Mouse (Mus musculus): ENCODE results near the gene Rbx1. TPM values are rescaled to one million over a fixed set of nuclear protein-coding genes. Genes with fewer than 3 reads are reported as not detected.
"Not testable (repeated sequence)": the region's sequence is repeated elsewhere in the genome, so short reads cannot be mapped to it uniquely, and the experiment has no call there.

Rbx1 gene
- polyA plus RNA-seq (2015; fragmentation: Nextera tagmentation; extraction: Ambion mirVana): 407 and 454 TPM in 2 replicates

DNA sequence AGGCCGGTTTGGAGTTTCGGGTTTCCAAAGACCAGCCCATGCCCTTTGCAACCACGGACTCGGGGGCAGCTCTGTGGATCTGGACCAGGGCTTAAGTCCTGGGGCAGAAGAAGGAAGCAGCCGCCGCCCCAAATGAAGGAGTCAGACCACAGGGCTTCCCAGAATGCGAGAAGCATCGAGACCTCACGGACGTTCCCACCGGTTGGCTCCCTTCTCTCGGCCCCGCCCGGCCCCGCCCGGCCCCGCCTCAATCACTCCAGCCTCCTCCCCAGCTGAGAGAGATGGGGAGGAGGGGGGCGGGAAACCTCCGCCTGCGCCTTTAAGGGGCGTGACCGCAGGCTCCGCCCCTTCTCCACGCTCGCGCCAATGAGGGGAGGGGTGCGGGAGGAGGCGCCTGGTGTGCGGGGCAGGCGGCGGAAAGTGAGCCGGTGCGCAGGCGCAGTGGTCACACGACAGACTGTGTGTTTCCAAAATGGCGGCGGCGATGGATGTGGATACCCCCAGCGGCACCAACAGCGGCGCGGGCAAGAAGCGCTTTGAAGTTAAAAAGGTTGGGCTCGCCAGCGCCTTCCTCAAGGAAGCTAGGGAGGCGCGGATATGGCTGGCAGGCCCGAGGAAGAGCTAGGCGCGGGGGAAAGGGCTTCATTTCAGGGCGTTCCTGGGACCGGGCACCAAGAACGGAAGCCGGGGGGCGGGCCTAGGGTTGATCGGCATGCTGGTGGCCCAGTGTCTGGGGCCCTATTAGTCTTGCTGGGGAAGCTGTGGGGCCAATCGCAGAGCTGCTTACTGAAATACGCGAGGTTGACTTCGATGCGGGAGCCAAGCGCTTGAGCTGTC, at the start of gene Rbx1:
Rbx1 (plus strand) TSS at position 396 of the 837 bp plus-strand sequence.
- Histone ChIP-seq H3K27ac (peak within 1 kb of the TSS; percentile 92), H3K4me3 (peak within 1 kb of the TSS; percentile 69), H3K4me1 (peaks cover 9% of the 10 kb centered on the region; the same call in 1 of the 2 replicates), H3K36me3 (peaks cover 23% of the 10 kb centered on the region), H3K4me2 (peak within 1 kb of the TSS; percentile 67), H3K9me3 (0 out of 2 replicates have a peak, but pooled peaks cover 5% of the 10 kb centered on the region), H3K27me3 (no peaks in the 10 kb centered on the region), H3K9ac (peak within 1 kb of the TSS; percentile 70)
- ATAC-seq (ENCODE audit: insufficient number of reproducible peaks, low FRiP score, low TSS enrichment, low read depth): peak; percentile 98
- WGBS: under 1% methylated on average over 58 of the region's 62 CpGs

DNA sequence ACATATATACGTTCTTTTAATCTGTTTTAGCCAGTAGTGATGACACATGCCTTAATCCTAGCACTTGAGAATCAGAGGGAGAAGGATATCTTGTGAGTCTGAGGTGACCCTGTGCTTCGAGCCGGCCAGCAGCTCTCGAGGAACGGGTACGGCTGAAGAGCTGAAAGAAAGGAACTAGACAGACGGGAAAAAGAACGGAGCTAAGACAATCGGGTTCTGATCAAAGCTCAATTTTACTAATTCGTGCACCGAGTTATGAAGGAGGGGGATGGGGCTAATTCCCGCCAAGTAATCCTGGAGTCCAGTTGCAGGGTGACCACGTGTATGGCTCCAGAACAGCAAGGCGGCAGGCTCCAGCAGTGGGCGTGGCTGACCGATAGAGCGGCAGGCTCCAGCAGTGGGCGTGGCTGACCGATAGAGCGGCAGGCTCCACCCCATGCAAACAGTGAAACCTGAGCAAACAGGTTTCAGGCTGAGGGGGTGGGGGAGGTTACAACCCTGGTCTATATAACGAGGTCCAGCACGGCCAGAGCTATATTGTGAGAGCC, 49.3 kb upstream of the Rbx1 start:
- 6% methylated on average over 22 of the region's 22 CpGs for WGBS

DNA sequence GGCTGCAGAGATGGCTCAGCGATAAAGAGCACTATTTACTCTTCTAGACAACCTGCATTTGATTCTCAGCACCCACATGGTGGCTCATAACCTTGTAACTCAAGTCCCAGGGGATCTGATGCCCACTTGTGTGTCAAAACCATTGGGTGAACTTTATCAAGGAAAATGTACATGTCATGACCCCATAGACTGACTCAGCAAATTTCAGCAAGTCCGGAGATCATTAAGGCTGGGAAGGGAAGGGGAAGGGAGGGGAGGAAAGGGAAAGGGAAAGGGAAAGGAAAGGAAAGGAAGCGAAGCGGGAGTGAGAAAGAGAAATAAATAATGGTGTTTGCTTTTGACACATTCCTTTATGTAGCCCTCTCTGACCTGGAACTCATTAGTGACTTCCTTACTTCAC, 48.0 kb upstream of the Rbx1 start:
- Histone ChIP-seq H3K4me1 (0 out of 2 replicates have a peak, but pooled peaks cover 3% of the 10 kb centered on the region), H3K36me3 (peaks cover 4% of the 10 kb centered on the region; the same call in 1 of the 2 replicates), H3K27ac (no peak overlapping the region), H3K4me2 (no peak overlapping the region), H3K9ac (no peak overlapping the region), H3K27me3 (no peaks in the 10 kb centered on the region), H3K9me3 (no peaks in the 10 kb centered on the region), H3K4me3 (no peak overlapping the region)
- ATAC-seq (ENCODE audit: insufficient number of reproducible peaks, low FRiP score, low TSS enrichment, low read depth): no peak
- WGBS: 84% methylated on average over 4 of the region's 4 CpGs

More for the DNA sequence above, 49.3 kb upstream of the Rbx1 start:
- not testable (repeated sequence) for H3K36me3 ChIP-seq, H3K4me1 ChIP-seq, H3K9me3 ChIP-seq, H3K27ac ChIP-seq, H3K27me3 ChIP-seq
- Histone ChIP-seq H3K9ac (peak overlapping the region; percentile 23; the same call in 1 of the 2 replicates), H3K4me3 (peak overlapping the region; percentile 34), H3K4me2 (peak overlapping the region; percentile 53)
- ATAC-seq (ENCODE audit: insufficient number of reproducible peaks, low FRiP score, low TSS enrichment, low read depth): peak; percentile 80

DNA sequence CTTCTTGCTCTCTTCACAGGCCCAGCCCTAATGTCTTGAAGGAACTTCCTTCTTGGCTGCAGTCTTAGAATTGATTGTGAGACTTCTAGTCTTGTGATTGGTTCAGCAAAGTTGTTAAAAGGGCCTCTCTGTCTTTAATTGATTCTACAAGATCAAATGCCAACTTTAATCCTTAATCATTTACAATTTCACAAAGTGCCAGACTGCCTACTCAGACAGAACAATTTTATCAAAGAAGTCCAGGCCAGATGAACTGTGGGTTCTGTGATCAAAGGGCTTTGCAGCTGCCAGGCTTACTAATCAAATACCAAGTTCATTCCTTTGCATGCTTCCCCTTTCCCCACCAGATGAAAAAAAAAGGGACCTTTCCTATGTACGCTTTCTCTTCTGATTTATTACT, 44.6 kb upstream of the Rbx1 start:
- 42% methylated on average over 1 of the region's 1 CpGs for WGBS
- no peak for ATAC-seq (ENCODE audit: insufficient number of reproducible peaks, low FRiP score, low TSS enrichment, low read depth)
- Histone ChIP-seq H3K4me1 (0 out of 2 replicates have a peak, but pooled peaks cover 3% of the 10 kb centered on the region), H3K27ac (no peak overlapping the region), H3K9me3 (no peaks in the 10 kb centered on the region), H3K27me3 (no peaks in the 10 kb centered on the region), H3K36me3 (peaks cover 4% of the 10 kb centered on the region; the same call in 1 of the 2 replicates), H3K4me2 (no peak overlapping the region), H3K9ac (no peak overlapping the region), H3K4me3 (no peak overlapping the region)

DNA sequence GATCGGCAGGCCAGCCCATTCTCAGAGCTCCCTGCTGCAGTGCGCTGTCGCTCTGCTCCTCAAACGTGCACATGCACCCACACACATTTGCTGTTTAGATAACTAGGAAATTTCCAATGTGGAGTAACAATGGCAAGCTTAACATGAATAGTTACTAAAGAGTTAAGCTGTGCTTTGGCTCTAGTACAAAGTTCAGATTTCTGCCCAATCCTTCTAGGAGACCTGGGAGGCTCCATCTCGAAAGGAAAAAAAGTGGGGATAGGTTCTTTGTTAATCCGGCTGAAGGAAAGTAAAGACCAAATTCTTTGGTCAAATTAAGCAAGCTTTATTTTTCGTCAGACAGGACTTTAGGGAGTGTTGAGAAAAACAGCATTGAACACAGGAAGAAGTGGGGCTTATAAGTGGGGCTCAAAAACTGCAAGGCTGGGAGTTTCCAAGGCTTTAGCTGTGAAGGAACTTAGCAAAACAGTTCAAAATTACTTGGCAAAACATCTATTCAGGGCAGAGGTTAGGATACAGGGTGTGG, 43.9 kb upstream of the Rbx1 start:
- Histone ChIP-seq H3K36me3 (peaks cover 4% of the 10 kb centered on the region; the same call in 1 of the 2 replicates), H3K4me1 (no peaks in the 10 kb centered on the region), H3K4me3 (no peak overlapping the region), H3K9me3 (no peaks in the 10 kb centered on the region), H3K27ac (0 out of 2 replicates have a peak overlapping the region, but pooled peaks have one; percentile 13), H3K4me2 (no peak overlapping the region), H3K27me3 (no peaks in the 10 kb centered on the region), H3K9ac (no peak overlapping the region)
- ATAC-seq (ENCODE audit: insufficient number of reproducible peaks, low FRiP score, low TSS enrichment, low read depth): no peak
- WGBS: 65% methylated on average over 7 of the region's 7 CpGs

DNA sequence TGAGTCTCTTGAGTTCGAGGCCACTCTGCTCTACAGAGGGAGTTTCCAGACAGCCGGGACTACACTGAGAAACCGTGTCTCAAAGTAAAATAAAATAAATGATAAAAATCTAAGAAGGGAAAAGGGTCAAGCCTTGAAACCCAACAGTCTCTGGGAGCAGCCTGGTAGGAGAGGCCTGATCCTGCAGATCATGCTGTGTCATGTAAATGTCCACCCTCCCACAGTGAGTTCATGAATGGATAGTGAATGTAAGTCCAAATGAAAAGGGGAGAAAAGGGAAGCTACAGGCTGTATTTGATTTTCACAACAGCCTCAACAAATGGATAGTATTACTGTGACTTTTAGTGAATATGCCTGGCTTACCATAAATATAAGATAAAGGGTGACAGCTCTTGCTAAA, 40.8 kb upstream of the Rbx1 start:
- H3K27me3 ChIP-seq: no peaks in the 10 kb centered on the region
- H3K9ac ChIP-seq: no peak overlapping the region
- H3K4me1 ChIP-seq: no peaks in the 10 kb centered on the region
- peaks cover 9% of the 10 kb centered on the region; the same call in 1 of the 2 replicates for H3K36me3 ChIP-seq
- no peak overlapping the region for H3K27ac ChIP-seq
- 93% methylated on average over 3 of the region's 3 CpGs for WGBS
- no peak overlapping the region for H3K4me2 ChIP-seq
- no peak for ATAC-seq (ENCODE audit: insufficient number of reproducible peaks, low FRiP score, low TSS enrichment, low read depth)
- no peaks in the 10 kb centered on the region for H3K9me3 ChIP-seq
- no peak overlapping the region for H3K4me3 ChIP-seq

DNA sequence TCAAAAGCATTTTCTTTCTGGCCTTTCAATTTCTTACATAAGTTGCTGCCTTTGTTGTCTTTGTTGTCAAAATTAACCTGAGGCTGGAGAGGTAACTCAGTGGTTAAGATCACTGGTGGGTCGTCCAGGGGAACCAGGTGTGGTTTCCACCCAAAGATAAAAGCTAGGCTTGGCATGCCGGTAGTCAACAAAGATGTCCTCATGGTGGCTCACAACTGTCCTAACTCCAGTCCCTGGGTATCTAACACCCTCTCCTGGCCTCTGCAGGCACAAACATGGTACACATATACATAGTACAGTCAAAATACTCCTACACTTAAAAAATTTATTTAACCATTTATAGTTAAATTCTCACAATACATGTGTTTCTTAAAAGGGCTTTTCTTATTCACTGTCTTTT, 38.1 kb upstream of the Rbx1 start:
- H3K4me3 ChIP-seq: no peak overlapping the region
- H3K27me3 ChIP-seq: no peaks in the 10 kb centered on the region
- H3K27ac ChIP-seq: no peak overlapping the region
- H3K4me2 ChIP-seq: no peak overlapping the region
- 86% methylated on average over 2 of the region's 2 CpGs for WGBS
- no peak for ATAC-seq (ENCODE audit: insufficient number of reproducible peaks, low FRiP score, low TSS enrichment, low read depth)
- H3K36me3 ChIP-seq: peaks cover 25% of the 10 kb centered on the region
- no peaks in the 10 kb centered on the region for H3K9me3 ChIP-seq
- H3K9ac ChIP-seq: no peak overlapping the region
- H3K4me1 ChIP-seq: no peaks in the 10 kb centered on the region

DNA sequence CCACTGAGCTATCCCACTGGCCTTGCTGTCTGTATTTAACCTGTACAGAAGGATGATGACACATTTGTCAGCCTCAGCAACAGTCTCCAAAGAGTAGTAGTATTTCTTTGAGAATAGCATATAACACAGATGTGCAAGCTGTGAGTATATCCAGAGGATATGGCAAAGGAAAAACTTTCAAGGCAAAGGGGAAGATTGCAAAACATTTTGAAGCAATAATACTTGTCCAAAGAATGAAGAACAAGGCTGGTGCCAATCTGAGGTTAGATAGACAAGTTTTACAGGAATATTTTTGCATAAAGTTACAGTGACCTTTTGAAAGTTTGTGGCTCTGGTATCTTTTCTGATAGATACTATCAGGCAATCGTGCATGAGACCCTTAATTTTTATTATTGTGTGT, 34.9 kb upstream of the Rbx1 start:
- Histone ChIP-seq H3K36me3 (peaks cover 25% of the 10 kb centered on the region), H3K4me1 (no peaks in the 10 kb centered on the region), H3K9ac (no peak overlapping the region), H3K4me2 (no peak overlapping the region), H3K9me3 (no peaks in the 10 kb centered on the region), H3K27me3 (no peaks in the 10 kb centered on the region), H3K4me3 (no peak overlapping the region), H3K27ac (no peak overlapping the region)
- no peak for ATAC-seq (ENCODE audit: insufficient number of reproducible peaks, low FRiP score, low TSS enrichment, low read depth)
- 79% methylated on average over 1 of the region's 1 CpGs for WGBS

DNA sequence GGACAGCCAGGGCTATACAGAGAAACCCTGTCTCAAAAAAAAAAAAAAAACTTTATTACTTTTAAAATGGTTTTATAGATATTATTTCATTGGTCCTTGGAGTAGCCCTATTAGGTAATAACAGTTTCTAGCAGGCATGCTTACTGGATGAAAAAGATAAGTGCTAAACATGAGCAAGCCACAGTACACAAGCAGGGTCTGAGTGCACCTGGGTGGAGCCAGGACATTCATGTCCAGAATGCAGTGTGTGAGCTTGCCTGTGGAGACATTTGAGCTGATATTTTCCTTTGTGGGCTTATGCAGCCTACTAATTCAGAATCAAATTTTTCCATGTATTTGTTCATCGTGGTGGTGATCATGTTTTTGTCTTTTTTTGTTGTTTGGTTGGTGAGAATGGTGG, 27.8 kb upstream of the Rbx1 start:
- Histone ChIP-seq H3K4me1 (no peaks in the 10 kb centered on the region), H3K27ac (no peak overlapping the region), H3K36me3 (peaks cover 30% of the 10 kb centered on the region), H3K9ac (no peak overlapping the region), H3K27me3 (no peaks in the 10 kb centered on the region), H3K4me2 (no peak overlapping the region), H3K4me3 (no peak overlapping the region), H3K9me3 (no peaks in the 10 kb centered on the region)
- no peak for ATAC-seq (ENCODE audit: insufficient number of reproducible peaks, low FRiP score, low TSS enrichment, low read depth)
- 90% methylated on average over 1 of the region's 1 CpGs for WGBS

DNA sequence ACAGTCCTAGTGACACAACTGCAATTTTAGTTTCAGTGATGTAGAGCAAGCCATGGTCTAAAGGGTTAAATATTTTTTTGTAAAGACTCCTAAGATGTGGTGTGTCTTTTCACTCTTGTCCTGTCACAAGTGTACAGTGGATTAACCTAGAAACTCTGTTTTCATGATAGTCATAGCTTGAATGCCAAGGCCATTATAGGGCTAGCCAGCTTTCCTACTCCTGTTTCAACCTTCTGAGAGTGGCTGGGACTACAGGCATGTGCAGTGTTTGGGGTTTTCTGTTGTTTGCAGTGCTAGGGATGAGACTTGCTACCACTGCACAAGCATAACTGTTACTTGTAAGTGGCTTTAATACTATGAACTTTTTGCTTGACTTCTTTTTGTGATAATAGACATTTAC, 26.9 kb upstream of the Rbx1 start:
- Histone ChIP-seq H3K4me3 (no peak overlapping the region), H3K36me3 (peaks cover 35% of the 10 kb centered on the region), H3K9me3 (no peaks in the 10 kb centered on the region), H3K27ac (no peak overlapping the region), H3K9ac (no peak overlapping the region), H3K4me1 (no peaks in the 10 kb centered on the region), H3K4me2 (no peak overlapping the region), H3K27me3 (no peaks in the 10 kb centered on the region)
- ATAC-seq (ENCODE audit: insufficient number of reproducible peaks, low FRiP score, low TSS enrichment, low read depth): no peak

DNA sequence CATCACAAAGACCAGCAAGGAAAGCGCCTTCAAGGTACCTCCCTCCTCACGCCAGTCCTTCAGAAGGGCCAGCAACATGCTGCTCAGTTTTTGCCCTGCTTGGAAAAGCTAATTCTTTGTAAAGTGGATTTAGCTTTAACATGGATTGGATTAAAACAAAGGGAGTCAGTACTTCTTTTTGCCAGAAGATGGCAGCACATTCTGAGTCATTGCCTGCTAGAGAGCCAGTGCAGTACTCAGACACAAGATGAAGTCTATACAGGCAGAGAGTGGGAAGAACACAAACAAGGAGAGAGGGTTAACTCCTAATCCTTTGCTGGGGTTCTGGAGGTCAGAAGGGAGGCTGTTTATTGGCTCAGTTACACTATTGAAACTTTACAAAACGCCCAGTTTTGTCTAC, 17.6 kb upstream of the Rbx1 start:
- no peaks in the 10 kb centered on the region for H3K4me1 ChIP-seq
- H3K27me3 ChIP-seq: no peaks in the 10 kb centered on the region
- peaks cover 49% of the 10 kb centered on the region for H3K36me3 ChIP-seq
- H3K4me2 ChIP-seq: no peak overlapping the region
- H3K9ac ChIP-seq: no peak overlapping the region
- WGBS: 48% methylated on average over 3 of the region's 3 CpGs
- ATAC-seq (ENCODE audit: insufficient number of reproducible peaks, low FRiP score, low TSS enrichment, low read depth): no peak
- no peak overlapping the region for H3K27ac ChIP-seq
- H3K4me3 ChIP-seq: no peak overlapping the region
- H3K9me3 ChIP-seq: no peaks in the 10 kb centered on the region

DNA sequence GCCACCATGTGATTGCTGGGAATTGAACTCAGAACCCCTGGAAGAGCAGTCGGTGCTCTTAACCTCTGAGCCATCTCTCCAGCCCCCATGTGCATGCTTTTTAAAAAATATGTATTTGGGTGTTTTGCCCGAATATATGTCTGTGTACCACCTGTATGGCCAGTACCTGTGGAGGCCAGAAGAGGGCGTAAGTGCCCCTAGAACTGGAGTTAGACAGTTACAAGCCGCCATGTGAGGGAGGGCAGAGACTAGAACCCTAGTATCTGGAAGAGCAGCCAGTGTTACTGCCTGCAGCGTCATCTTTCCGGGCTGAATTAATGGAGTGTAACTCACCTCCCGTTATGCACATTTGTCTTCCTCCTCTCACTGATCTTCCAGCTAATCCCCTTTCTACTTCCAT, 4.6 kb upstream of the Rbx1 start:
- Histone ChIP-seq H3K27me3 (no peaks in the 10 kb centered on the region), H3K4me1 (peaks cover 3% of the 10 kb centered on the region; the same call in 1 of the 2 replicates), H3K9me3 (0 out of 2 replicates have a peak, but pooled peaks cover 5% of the 10 kb centered on the region), H3K27ac (no peak overlapping the region), H3K36me3 (peaks cover 8% of the 10 kb centered on the region), H3K4me3 (no peak overlapping the region), H3K9ac (no peak overlapping the region), H3K4me2 (no peak overlapping the region)
- 83% methylated on average over 7 of the region's 7 CpGs for WGBS
- no peak for ATAC-seq (ENCODE audit: insufficient number of reproducible peaks, low FRiP score, low TSS enrichment, low read depth)

Measured in limb, embryonic 15.5 days (tissue).